Mouse (Mus musculus): ENCODE data around the gene Pglyrp1.

Gene Pglyrp1

GRCm38 (mm10) chr7:18884745-18885422, 13.8 kb downstream of the Pglyrp1 start:
- no peak for DNase-seq (ENCODE audit: low read depth)

- no peak for DNase-seq (ENCODE audit: low read depth)
These were observed 15.8 kb downstream of the Pglyrp1 start for GRCm38 (mm10) chr7:18886963-18887362.

- DNase-seq (ENCODE audit: low read depth): no peak
These were observed 19.7 kb downstream of the Pglyrp1 start for GRCm38 (mm10) chr7:18890848-18891247.

GRCm38 (mm10) chr7:18891872-18892599, 20.9 kb downstream of the Pglyrp1 start:
- peak; percentile 79 for DNase-seq (ENCODE audit: low read depth)

GRCm38 (mm10) chr7:18893009-18893408, 21.9 kb downstream of the Pglyrp1 start:
- DNase-seq (ENCODE audit: low read depth): no peak

- peak; percentile 60 for DNase-seq (ENCODE audit: low read depth)
These were observed 22.7 kb downstream of the Pglyrp1 start for GRCm38 (mm10) chr7:18893651-18894430.

GRCm38 (mm10) chr7:18896536-18896935, 25.4 kb downstream of the Pglyrp1 start:
- DNase-seq (ENCODE audit: low read depth): no peak

GRCm38 (mm10) chr7:18900513-18900912, 29.4 kb downstream of the Pglyrp1 start:
- no peak for DNase-seq (ENCODE audit: low read depth)

- DNase-seq (ENCODE audit: low read depth): no peak
These were observed 31.4 kb downstream of the Pglyrp1 start for GRCm38 (mm10) chr7:18902486-18902885.

GRCm38 (mm10) chr7:18904971-18905370, 33.8 kb downstream of the Pglyrp1 start:
- DNase-seq (ENCODE audit: low read depth): no peak

GRCm38 (mm10) chr7:18909797-18910196, 38.7 kb downstream of the Pglyrp1 start:
- DNase-seq (ENCODE audit: low read depth): no peak

GRCm38 (mm10) chr7:18910241-18910831, 39.2 kb downstream of the Pglyrp1 start, which contains the start of gene Ccdc61:
TSS of gene Ccdc61 (minus strand) at chr7:18910415.
- DNase-seq (ENCODE audit: low read depth): peak; percentile 98

- no peak for DNase-seq (ENCODE audit: low read depth)
These were observed 45.1 kb downstream of the Pglyrp1 start for GRCm38 (mm10) chr7:18916254-18916653.

- no peak for DNase-seq (ENCODE audit: low read depth)
These were observed 46.8 kb downstream of the Pglyrp1 start for GRCm38 (mm10) chr7:18917931-18918330.

GRCm38 (mm10) chr7:18921069-18921468, 49.9 kb downstream of the Pglyrp1 start:
- DNase-seq (ENCODE audit: low read depth): no peak

- DNase-seq (ENCODE audit: low read depth): no peak
These were observed 51.7 kb downstream of the Pglyrp1 start for GRCm38 (mm10) chr7:18922807-18923206.

GRCm38 (mm10) chr7:18923267-18923666, 52.1 kb downstream of the Pglyrp1 start:
- DNase-seq (ENCODE audit: low read depth): no peak

- DNase-seq (ENCODE audit: low read depth): no peak
These were observed 52.6 kb downstream of the Pglyrp1 start for GRCm38 (mm10) chr7:18923711-18924191.

- no peak for DNase-seq (ENCODE audit: low read depth)
These were observed 53.2 kb downstream of the Pglyrp1 start for GRCm38 (mm10) chr7:18924321-18924720.

GRCm38 (mm10) chr7:18925162-18925938, 54.2 kb downstream of the Pglyrp1 start, which contains the start of gene Nova2:
TSS of gene Nova2 (plus strand) at chr7:18925888.
- DNase-seq (ENCODE audit: low read depth): peak; percentile 64
